Mouse (Mus musculus) left cerebral cortex, postnatal 14 days (tissue): ENCODE results near the gene Csad. TPM values are rescaled to one million over a fixed set of nuclear protein-coding genes. Genes with fewer than 3 reads are reported as not detected.
A peak's percentile ranks its signal among the peaks of the same experiment; 100 is the strongest.
"Not testable (repeated sequence)": the region's sequence is repeated elsewhere in the genome, so short reads cannot be mapped to it uniquely, and the experiment has no call there.

Experiments
- DNase-seq, 2 experiments: peaks; one replicate each; pipeline ENCODE4 v3.0.0; 2021 to 2022; ENCODE audit warnings: low spot score in 2 of 2, mixed read lengths in 1 of 2
- intact Hi-C: fragments of 180-260 bp; cut with DNase I; formaldehyde crosslinking; loops from one replicate; pipeline ENCODE4 v1.15.1; 2025
- total RNA-seq, 2 experiments: library from RNA; stranded (reverse); gene quantifications; 2 replicates each; pipeline ENCODE4 v1.2.3; 2021

Gene Csad
- total RNA-seq, 2 experiments from 2014 or later, result 29.7 to 30.4 TPM

DNA sequence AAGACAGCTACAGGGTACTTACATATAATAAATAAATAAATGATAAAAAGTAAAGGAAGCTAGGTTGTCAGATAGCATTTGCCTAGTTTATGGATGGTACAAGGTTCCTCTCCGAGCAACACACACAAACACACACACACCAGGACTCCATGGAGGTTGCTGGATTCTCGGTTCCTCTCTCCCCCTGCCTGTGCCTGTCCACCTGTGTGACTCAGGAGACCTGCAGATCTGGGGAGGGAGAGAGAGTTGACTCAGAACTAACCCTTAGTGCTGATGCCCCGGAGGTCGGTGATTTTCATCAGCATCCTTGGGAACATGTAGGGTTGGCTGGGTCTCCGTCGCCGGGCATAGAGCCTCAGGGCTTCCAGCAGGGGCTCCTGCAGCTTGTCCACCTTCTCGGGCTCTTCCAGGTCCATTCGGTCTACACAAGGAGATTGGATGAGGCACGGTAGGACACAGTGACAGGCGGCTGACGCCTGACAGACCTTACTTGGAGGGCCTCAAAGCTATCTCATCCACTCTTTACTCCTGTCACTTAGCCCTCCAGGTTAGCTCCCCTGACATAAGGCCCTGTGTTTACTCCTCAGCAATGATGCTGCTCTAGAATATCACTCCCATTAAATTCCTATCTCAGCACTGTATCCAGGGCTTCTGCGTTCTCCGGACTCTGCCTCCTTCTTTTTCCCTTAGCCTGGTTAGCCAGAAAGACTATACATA, 34.2 kb upstream of the Csad start:
- intact Hi-C loops, result no loop called here
- no peak for DNase-seq

DNA sequence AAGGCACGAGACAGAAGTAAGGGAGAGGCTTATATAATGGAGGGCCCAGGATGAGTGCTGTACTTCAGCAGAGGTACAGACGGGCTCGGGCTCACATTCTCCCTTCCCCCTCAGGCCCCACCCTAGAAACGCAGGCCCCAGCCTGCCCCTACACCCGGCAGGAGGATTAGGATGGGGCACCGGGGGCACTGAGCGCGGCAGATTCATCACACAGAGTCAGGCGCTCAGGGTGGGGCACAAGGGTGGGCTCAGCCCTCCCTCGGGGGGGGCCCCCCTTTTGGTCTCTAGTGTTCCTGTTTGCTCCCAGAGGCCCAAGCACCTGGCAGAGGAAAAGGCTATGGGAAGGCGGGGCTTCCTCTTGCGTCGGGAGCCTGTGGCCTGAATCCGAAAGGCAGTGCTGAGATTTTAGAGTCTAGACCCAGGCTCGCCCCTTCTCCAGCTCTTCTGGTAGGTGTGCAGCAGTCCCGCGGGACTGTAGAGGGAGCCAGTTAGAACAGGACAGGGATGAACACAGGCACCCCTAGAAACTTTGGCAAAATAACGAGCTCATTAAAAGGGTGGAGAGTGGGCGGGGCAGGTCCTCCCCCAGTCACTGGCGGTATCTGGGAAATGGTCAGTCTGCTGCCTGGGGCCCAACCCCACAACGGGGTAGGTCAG, 31.0 kb upstream of the Csad start:
- DNase-seq, result no peak

DNA sequence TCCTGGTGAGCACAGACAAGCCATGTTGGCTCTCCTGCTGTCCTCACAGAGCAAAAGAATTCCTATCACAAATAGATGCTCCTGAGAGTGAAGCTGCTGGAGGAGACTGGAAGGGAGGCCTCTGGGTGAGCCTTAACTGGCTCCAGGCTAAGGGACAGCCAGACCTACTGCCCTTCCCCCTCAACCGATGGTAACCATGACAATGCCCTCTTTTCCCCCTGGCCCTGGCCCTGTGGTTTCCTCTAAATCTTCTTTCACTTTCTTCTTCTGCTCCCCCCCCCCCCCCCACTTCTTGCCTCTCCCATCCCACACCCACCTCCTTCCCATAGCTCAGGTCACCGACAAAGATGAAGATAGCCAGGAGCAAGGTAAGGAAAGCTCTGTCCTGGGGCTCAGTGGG, 29.4 kb upstream of the Csad start:
- intact Hi-C loops, result no loop called here
- DNase-seq, result no peak

More for the DNA sequence above, 31.0 kb upstream of the Csad start:
- intact Hi-C loops, result no loop called here

DNA sequence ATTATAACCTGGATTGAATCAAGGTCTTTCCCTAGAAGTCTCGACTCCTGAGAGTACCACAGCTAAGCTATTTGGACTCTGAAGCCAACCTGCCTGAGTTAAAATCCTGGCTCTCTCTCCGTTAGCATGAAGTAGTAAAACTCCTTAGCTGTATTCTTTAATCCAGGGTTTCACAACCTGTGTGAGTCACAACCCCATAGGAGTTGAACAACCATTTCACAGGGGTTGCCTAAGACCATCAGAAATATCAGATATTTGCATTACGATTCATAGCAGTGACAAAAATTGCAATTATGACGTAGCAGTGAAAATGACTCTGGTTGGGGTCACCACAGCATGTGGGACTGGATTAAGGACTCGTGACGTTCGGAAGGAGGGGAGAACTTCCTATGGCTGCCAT, 28.2 kb upstream of the Csad start:
- intact Hi-C loops, result no loop called here
- DNase-seq, result no peak

DNA sequence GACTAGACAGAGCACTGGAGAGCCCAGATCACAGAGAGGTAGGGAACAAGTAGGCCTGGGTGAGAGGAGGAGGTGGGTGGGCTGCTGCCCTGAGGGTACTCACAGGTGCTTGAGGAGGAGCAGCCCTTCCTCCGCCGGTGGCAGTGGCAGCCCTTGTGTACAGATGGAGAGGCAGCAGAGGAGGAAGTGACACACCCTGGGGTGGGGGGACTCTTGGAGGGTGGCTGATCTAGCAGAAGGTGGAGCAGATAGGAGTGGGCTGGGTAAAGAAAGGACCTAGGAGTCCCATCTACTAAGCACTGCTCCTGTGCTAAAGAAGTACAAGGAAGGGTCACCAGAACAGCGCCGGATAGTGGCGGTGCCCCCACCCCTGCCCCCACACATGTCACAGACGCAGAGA, 27.2 kb upstream of the Csad start, which contains the start of gene Itgb7:
TSS of gene Itgb7 (minus strand) at position 197 of the 400 bp plus-strand sequence.
- DNase-seq, result no peak
- intact Hi-C loops, result no loop called here

DNA sequence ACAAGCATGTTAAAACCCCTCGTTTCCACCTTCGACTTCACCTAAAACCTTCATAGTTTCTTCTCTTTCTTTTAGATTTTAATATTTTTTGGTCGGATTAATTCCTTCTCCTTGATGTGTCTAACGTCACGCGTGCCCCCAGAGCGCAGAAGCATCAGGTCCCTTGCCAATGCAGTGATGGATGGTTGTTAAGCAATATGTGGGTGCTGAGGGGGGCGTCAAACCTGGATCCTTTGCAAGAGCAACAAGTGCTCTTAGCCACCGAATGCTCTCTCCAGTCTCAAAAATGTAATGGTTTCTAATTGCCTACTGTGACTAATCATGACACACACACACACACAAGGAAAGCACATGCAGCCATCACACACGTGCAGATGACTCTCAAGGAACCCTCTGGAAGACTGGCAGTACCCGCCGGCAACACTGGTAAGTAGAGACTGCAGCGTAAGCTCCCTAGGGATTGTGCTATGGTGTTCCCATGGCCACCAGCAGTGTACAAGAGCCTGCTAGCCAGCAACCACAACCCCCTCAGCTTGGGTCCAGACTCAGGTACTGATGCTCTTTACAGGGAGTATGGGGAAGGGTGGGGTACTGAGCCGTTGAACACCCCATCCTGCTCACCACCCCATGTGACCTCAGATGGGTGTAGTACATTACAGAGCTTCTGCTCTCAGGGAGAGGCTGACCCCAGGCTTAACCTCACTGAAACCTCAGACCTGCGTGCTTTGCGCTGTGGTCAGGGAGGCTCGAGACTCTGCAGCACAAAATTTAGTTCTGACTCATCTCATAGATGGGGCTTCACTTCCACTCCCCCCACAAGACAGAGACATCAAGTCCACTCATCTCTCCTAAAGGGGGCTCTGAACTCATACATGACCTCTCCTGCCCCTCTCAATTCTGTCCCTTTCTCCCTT, 26.1 kb upstream of the Csad start:
- intact Hi-C loops, result no loop called here
- DNase-seq, result no peak

DNA sequence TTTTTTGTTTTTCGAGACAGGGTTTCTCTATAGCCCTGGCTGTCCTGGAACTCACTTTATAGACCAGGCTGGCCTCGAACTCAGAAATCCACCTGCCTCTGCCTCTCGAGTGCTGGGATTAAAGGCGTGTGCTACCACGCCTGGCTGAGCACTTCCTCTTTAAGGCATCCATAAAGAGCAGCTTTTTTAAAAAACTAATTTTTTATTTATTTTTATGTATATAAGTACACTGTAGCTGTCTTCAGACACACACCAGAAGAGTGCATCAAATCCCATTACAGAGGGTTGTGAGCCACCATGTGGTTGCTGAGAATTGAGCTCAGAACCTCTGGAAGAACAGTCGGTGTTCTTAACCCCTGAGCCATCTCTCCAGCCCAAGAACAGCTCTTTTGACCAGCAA, 21.1 kb upstream of the Csad start:
- DNase-seq, intact Hi-C loops: not testable (repeated sequence)

DNA sequence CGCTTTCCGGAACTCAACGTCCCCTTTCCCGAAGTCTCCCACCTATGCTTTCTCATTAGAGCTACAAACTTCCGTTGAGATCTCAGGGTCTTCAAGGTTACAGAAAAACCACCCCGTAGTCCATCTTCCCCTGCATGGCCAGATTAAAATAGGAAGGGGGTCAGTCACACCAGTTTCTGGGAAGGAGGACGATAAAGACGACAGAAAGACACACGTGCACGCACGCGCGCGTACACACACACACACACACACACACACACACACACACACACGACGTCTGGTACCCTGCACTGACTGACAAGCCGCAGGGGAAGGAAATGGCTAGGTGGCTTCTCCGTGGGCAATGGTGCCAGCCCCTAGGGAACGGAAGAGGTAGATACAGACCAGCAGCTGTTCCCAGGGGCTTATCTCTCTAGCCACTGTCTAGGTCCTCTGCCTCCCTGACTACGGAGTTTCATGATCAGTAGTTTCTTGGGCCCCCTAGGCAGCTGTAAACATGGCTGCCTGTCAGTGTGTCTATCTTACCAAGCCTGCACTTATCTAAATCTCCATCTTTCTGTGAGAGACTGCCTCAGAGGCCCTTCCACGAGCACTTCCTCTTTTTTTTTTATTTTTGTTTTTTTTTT, 20.6 kb upstream of the Csad start:
- intact Hi-C loops, result loop anchor here (1.0 to 5.0 kb wide), 2 partner anchors 47 to 118 kb away; no protein-coding TSS in a partner anchor

DNA sequence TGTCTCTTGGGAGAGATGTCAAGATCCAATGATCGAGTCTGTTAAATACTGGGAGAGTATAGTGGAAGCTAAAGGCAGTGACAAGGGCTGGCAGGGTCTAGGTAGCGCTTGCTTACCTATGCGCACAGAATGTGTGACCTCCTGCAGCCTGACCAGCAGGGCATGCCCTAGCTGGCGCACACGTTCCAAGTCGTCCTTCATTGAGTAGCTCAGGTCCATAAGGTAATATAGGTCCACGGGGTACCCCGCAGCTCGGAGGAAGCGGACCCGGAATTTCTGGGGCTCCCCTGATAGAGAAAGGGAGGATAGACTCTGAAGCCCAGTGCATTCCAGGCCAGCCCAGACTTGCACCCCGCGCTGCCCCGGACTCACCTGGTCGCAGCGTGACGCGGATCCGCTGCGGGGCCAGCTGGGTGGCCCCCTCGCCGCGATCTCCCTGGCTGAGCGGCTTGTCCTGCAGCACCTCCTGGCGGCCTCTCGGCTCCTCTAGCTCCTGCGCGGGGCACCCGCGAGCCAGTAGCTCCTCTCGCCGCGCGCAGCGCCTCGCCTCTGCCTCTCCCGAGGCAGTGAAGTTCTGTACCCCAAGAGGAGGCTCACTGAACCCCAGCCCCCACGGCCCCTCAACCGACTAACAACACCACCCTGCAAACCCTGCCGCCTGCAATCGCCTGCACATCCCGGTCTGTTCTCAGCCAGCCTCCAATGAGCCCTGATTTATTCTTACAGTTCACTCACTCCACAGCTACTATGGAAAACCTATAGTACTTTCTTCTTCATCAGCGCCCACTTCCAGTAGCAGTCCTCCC, 19.9 kb upstream of the Csad start:
- DNase-seq, result peak; percentile 80 to 81
- intact Hi-C loops, result loop anchor here (1.0 to 5.0 kb wide), 2 partner anchors 46 to 117 kb away; no protein-coding TSS in a partner anchor

More for the DNA sequence above, 20.6 kb upstream of the Csad start:
- DNase-seq, result no peak

DNA sequence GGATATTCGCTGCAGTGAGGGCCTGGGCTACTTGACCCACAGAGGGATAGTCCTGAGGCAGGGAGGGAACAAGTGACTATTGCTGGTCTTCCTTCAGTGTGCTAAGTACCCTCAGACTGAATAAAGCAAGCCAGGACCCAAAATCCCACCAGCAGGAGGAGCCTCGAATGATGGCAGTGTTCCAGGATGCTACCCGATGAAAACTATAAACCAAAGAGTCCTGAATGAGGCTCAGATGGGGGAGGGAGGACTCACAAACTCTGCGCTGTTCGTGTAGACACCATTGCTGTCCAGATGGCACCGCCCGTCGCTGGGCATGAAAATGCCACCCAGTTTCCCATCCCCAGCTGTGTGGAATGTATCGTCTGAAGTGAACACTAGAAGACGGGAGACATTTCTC, 17.9 kb upstream of the Csad start:
- intact Hi-C loops, result loop anchor here (5.0 kb wide), 1 partner anchor 115 kb away; no protein-coding TSS in a partner anchor
- peak in 1 of 2 experiments; percentile 71 for DNase-seq

DNA sequence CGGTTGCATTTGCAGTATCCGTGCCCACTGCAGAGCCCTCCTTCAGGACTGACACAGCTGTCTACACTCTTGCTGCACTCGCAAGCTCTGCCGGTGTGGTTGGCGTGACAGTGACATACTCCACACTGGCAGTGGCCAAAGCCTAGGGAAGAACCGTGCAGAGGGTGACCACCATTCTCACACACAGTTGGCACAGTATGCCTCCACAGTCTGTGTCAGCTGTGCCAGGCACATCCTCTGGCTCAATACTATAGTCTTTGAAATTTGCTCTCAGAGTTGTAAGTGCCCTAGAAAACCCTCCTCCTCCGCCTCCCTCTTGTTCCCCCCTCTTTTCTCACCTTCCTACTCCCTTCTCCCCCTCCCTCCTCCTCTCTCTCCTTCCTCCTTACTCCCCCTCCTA, 12.8 kb upstream of the Csad start:
- intact Hi-C loops, result no loop called here
- no peak for DNase-seq

DNA sequence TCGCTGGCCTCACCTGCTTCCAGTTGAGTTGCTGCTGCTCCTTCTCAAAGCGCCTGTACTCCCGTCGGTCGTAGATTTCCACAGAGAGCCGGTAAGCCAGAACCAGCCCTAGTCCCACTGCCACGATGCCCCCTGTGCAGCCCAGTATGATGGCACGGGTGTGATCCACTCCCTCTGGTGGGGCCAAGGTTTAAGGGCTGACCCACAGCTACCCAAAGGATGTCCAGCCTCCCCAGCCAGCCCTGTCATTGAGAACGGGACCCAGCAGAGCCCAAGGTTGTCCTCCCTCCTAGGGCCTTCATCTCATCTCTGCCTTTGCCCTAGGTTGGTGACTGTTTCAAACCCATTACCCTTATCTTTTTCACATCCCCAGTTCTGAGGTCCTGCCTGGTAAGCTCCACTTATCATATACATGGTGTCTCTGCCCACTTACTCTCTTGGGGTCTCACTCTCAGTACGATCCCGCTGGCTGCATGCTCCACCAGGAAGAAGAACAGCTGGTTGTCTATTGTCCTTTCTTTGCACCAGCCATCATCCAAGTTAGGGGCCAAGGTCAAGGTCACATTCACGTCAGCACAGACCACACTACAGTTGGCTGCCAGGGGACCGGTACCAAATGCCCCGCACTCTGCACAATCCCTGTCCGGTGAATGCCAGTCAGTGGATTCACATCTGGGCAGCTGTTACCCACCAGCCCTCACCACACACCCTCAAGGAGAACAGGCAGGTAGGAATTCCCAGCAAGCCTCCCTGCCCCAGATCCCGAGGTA, 12.1 kb upstream of the Csad start:
- no peak for DNase-seq
- intact Hi-C loops, result no loop called here

DNA sequence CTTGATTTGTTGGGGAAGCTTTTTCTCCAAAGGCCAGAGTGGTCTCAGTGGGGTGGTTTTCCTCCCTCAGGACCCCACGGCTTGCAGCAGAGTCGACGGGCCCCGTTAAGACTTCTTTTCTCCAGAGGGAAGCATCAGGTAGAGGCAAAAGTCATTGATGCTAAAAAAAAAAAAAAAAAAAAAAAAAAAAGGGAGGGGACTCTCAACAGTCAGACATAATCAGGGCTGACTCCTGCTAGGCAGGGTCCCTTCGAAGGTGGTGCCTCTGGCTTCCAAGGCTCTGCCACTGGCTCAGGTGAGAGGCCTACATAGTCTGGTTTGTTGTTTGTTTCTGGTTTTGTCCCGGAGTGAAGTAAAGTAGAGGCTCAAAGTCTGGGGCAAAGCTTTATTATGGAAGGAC, 11.1 kb upstream of the Csad start:
- intact Hi-C loops, result no loop called here
- no peak for DNase-seq

DNA sequence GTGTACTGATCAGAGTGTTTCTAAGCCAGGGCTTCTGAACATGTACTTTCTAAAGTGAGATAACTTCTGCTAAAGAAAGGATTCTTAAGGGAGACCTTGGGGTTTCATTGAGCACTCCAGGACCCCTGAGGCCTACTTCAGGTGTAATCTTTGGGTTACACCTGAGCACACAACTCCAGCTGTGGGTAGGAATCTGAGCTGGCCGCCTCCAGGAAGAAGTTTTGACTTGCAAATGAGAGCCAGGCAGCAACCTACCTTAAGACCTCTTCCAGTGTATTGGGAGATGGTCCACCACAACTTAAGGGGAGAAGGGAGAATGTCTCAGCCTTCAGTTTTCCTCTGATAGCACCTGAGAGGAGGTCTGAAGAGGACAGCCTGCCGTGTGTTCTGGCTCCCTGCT, 9.6 kb upstream of the Csad start:
- no peak for DNase-seq
- intact Hi-C loops, result no loop called here

DNA sequence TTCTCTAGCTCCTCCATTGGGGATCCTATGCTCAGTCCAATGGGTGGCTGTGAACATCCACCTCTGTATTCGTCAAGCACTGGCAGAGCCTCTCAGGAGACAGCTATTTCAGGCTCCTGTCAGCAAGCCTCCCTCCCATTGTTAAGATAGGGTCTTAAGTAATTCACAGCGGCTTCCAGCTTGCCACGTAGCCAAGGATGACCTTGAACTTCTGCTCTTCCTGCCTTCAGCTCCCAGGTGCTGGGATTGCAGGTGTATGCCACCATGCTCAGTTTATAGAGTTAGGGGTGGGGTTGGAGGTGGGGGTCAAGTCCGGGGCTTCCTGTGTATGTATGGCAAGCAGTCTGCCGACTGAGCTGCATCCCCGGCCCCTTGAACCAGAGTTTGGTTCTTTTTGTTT, 7.4 kb upstream of the Csad start:
- no peak for DNase-seq
- intact Hi-C loops, result no loop called here

DNA sequence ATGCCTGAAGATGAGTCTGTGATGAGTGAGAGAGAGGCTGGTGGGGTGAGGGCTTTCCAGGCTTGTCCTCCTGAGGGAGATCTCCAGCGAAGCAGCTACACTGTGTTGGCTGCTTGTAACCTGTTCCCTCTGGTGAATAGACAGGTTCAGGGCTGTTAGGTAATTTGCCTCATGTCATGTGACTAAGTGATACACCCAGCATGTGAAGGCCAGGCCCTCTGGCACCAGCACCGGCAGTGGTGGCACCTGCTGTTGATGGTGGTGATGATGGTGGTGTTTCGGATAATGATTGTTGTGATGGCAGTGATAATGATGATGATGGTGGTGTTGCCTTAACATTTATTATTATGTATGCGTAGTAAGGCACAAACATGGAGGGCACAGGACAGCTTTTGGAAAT, 6.3 kb upstream of the Csad start:
- intact Hi-C loops, result no loop called here
- DNase-seq, result no peak

DNA sequence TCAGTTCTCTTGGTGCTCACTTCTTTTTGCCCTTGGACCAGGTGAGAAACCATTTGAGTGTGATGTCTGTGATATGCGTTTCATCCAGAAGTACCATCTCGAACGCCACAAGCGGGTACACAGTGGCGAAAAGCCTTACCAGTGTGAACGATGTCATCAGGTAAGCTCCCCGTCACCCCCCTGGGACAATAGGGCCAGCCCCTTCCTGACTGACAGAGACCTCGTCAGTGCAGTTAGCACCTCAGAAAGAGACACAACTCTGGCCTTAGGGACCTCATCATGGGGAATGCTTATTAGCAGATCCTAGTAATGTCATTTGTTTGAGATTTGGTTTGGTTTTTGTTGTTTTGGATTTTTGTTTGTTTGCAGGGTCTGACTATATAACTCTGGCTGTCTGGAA, 4.6 kb upstream of the Csad start:
- intact Hi-C loops, result no loop called here
- DNase-seq, result no peak

DNA sequence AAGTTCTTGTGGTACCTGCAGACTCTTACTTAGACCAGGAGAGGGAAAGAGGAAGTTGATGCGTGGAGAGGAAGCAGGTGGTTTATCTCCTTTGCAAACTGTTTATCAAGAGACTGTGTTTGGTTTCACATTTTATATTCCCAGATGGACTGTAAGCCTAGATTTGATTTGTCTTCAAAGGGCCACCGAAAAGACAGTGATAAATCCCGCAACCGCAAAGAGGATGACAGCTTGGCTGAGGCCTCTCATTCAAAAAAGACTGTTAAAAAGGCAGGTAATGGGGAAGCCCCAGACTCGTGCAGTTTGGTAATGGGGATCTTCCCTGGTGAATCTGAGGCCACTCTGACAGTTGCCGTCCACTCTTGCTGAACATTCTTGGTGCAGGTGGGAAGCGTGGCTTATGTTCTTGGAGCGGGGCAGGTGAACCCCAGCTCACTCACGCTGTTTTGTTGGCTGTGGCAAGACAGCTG, 3.6 kb upstream of the Csad start:
- DNase-seq, result no peak
- intact Hi-C loops, result no loop called here
